ENCODE assay signal across 14 mouse cellular contexts in genomic region chr16:91475753-91476152, GRCm38 (mm10). TPM values are rescaled to one million over a fixed set of nuclear protein-coding genes. Genes with fewer than 3 reads are reported as not detected.
DNase-seq lines count a peak whose midpoint lies in the region; ATAC-seq and TF ChIP-seq lines count a peak whose summit lies in the region.
"Had no signal": no experiment of that assay in that cellular context is flagged by ENCODE, and none has a peak within 500 bp of the region (broad histone marks: within the 10 kb centered on the region; RNA-seq: fewer than 3 reads in every experiment).

No protein-coding gene starts in this region.

- in situ Hi-C loops in CH12.LX (cut with MboI; ENCODE audit: low pct_ligation_motif_present, low pct_unique_long_range_greater_than_20kb, low sequenced_read_pairs) = no loop called here

- no peak overlapping the region for H3K4me2 ChIP-seq in heart, embryonic 16.5 days (ENCODE audit: low read depth, low read length)
- peak overlapping the region; percentile 41 for H3K4me2 ChIP-seq in CH12.LX (ENCODE audit: insufficient read depth, low read depth, poor library complexity, severe bottlenecking)
- H3K4me2 ChIP-seq in forebrain, embryonic 15.5 days (replicated peaks) = no peak overlapping the region
- H3K4me2 ChIP-seq in heart, embryonic 11.5 days = no peak overlapping the region
- H3K4me2 ChIP-seq: hindbrain, embryonic 13.5 days; liver, embryonic 15.5 days; midbrain, embryonic 12.5 days; neural tube, embryonic 15.5 days had no signal

- 0 out of 2 replicates have a peak, but pooled peaks have one; percentile 37 for ATAC-seq in heart, embryonic 16.5 days (replicated peaks; ENCODE audit: extremely low read depth, insufficient read depth, low FRiP score)
- peak; percentile 69 for ATAC-seq in granulocyte monocyte progenitor cell, adult 5-6 weeks (replicated peaks; ENCODE audit: poor library complexity, severe bottlenecking)
- peak; percentile 53; the same call in 1 of the 2 replicates for ATAC-seq in neutrophil, adult 5-6 weeks (ENCODE audit: extremely low read depth, insufficient number of reproducible peaks, low FRiP score, poor library complexity, severe bottlenecking)
- no peak for ATAC-seq in forebrain, embryonic 15.5 days (replicated peaks)
- no peak for ATAC-seq in heart, embryonic 11.5 days (replicated peaks; ENCODE audit: insufficient number of reproducible peaks, low FRiP score, low TSS enrichment)

- H3K9ac ChIP-seq in heart, embryonic 16.5 days (ENCODE audit: low read length) = no peak overlapping the region
- no peak overlapping the region for H3K9ac ChIP-seq in heart, adult 2 months (ENCODE audit: low read depth, low read length)
- H3K9ac ChIP-seq in CH12.LX (ENCODE audit: insufficient read depth, low read depth) = no peak overlapping the region
- no peak overlapping the region for H3K9ac ChIP-seq in forebrain, embryonic 15.5 days (replicated peaks)
- H3K9ac ChIP-seq in heart, embryonic 11.5 days (ENCODE audit: low read depth, low read length) = no peak overlapping the region
- H3K9ac ChIP-seq: hindbrain, embryonic 13.5 days; liver, embryonic 15.5 days; midbrain, embryonic 12.5 days; neural tube, embryonic 15.5 days had no signal

- TF ChIP-seq EP300 in heart, adult 2 months (IDR thresholded peaks at IDR 0.05; ENCODE audit: insufficient read depth, low read depth, low read length) = no peak
- 0 out of 2 replicates have a peak, but pooled peaks have one; percentile 66 for TF ChIP-seq EP300 in CH12.LX (IDR thresholded peaks at IDR 0.05; ENCODE audit: low read length)

- TF ChIP-seq RAD21 in CH12.LX (IDR thresholded peaks at IDR 0.05; ENCODE audit: low read depth, low read length) = no peak; the same call in 1 of the 2 replicates

- H3K9me3 ChIP-seq in heart, embryonic 16.5 days (replicated peaks; ENCODE audit: control insufficient read depth, low read length) = no peaks in the 10 kb centered on the region
- H3K9me3 ChIP-seq in CH12.LX (replicated peaks; ENCODE audit: low read length) = peaks cover 2% of the 10 kb centered on the region
- no peaks in the 10 kb centered on the region for H3K9me3 ChIP-seq in forebrain, embryonic 15.5 days
- no peaks in the 10 kb centered on the region for H3K9me3 ChIP-seq in heart, embryonic 11.5 days (replicated peaks; ENCODE audit: control insufficient read depth, low read length)
- H3K9me3 ChIP-seq: heart, embryonic 10.5 days; hindbrain, embryonic 13.5 days; liver, embryonic 15.5 days; midbrain, embryonic 12.5 days; neural tube, embryonic 15.5 days had no signal

- TF ChIP-seq POLR2A in heart, adult 2 months (IDR thresholded peaks at IDR 0.05; ENCODE audit: insufficient read depth, low read depth, low read length) = no peak
- TF ChIP-seq POLR2A in CH12.LX (IDR thresholded peaks at IDR 0.05; ENCODE audit: low read depth, low read length) = no peak

- H3K4me1 ChIP-seq in heart, embryonic 16.5 days (ENCODE audit: control insufficient read depth, insufficient read depth, low read length) = no peaks in the 10 kb centered on the region
- no peaks in the 10 kb centered on the region; the same call in 1 of the 2 replicates for H3K4me1 ChIP-seq in heart, adult 2 months (ENCODE audit: control insufficient read depth, insufficient read depth, low read length)
- peaks cover 19 to 64% of the 10 kb centered on the region in 2 experiments for H3K4me1 ChIP-seq in CH12.LX (ENCODE audit: control insufficient read depth in 1 of 2, insufficient read depth in 2 of 2)
- H3K4me1 ChIP-seq in forebrain, embryonic 15.5 days = no peaks in the 10 kb centered on the region
- H3K4me1 ChIP-seq in heart, embryonic 11.5 days (ENCODE audit: control insufficient read depth, insufficient read depth, low read length) = no peaks in the 10 kb centered on the region
- H3K4me1 ChIP-seq: heart, embryonic 10.5 days; hindbrain, embryonic 13.5 days; midbrain, embryonic 12.5 days; neural tube, embryonic 15.5 days had no signal

- intact Hi-C loops in heart, adult 2 months (cut with DNase I) = no loop called here

- H3K27ac ChIP-seq in heart, embryonic 16.5 days (ENCODE audit: low read length) = no peak overlapping the region
- H3K27ac ChIP-seq in heart, adult 2 months = no peak overlapping the region
- no peak overlapping the region for H3K27ac ChIP-seq in CH12.LX (ENCODE audit: insufficient read depth, low read depth)
- H3K27ac ChIP-seq in forebrain, embryonic 15.5 days (replicated peaks) = no peak overlapping the region
- H3K27ac ChIP-seq in heart, embryonic 11.5 days (ENCODE audit: low read depth, low read length) = no peak overlapping the region
- H3K27ac ChIP-seq: heart, embryonic 10.5 days; hindbrain, embryonic 13.5 days; liver, embryonic 15.5 days; midbrain, embryonic 12.5 days; neural tube, embryonic 15.5 days had no signal

- no peaks in the 10 kb centered on the region for H3K79me2 ChIP-seq in heart, adult 2 months (replicated peaks; ENCODE audit: control insufficient read depth, insufficient read depth, low read length)
- H3K79me2 ChIP-seq in CH12.LX (replicated peaks; ENCODE audit: control insufficient read depth, extremely low read depth, insufficient read depth, poor library complexity, severe bottlenecking) = no peaks in the 10 kb centered on the region

- H3K36me3 ChIP-seq in heart, embryonic 16.5 days (ENCODE audit: control insufficient read depth, insufficient read depth) = no peaks in the 10 kb centered on the region
- H3K36me3 ChIP-seq in heart, adult 2 months (ENCODE audit: control insufficient read depth, insufficient read depth, low read length) = no peaks in the 10 kb centered on the region
- no peaks in the 10 kb centered on the region for H3K36me3 ChIP-seq in CH12.LX (replicated peaks in 1 of 2; ENCODE audit: control insufficient read depth in 1 of 2, insufficient read depth in 1 of 2, low read length in 1 of 2)
- H3K36me3 ChIP-seq in forebrain, embryonic 15.5 days = no peaks in the 10 kb centered on the region
- H3K36me3 ChIP-seq in heart, embryonic 11.5 days (ENCODE audit: control insufficient read depth, insufficient read depth, low read length) = no peaks in the 10 kb centered on the region
- H3K36me3 ChIP-seq: heart, embryonic 10.5 days; hindbrain, embryonic 13.5 days; midbrain, embryonic 12.5 days; neural tube, embryonic 15.5 days had no signal

- TF ChIP-seq CTCF in heart, adult 2 months (IDR thresholded peaks at IDR 0.05) = no peak
- no peak for TF ChIP-seq CTCF in CH12.LX (conservative IDR thresholded peaks at IDR 0.05 in 1 of 2, IDR thresholded peaks at IDR 0.05 in 1 of 2; ENCODE audit: low read depth in 2 of 2, low read length in 2 of 2)

- dilution Hi-C loops in CH12.LX (cut with MboI; ENCODE audit: extremely low pct_ligation_motif_present, extremely low pct_unique_long_range_greater_than_20kb, low sequenced_read_pairs) = no loop called here

- no peaks in the 10 kb centered on the region for H3K27me3 ChIP-seq in heart, embryonic 16.5 days (ENCODE audit: control insufficient read depth, insufficient read depth, low read length)
- H3K27me3 ChIP-seq in heart, adult 2 months (ENCODE audit: control insufficient read depth, insufficient read depth, low read length) = no peaks in the 10 kb centered on the region
- H3K27me3 ChIP-seq in CH12.LX (replicated peaks) = no peaks in the 10 kb centered on the region
- no peaks in the 10 kb centered on the region for H3K27me3 ChIP-seq in forebrain, embryonic 15.5 days
- no peaks in the 10 kb centered on the region for H3K27me3 ChIP-seq in heart, embryonic 11.5 days (ENCODE audit: control insufficient read depth, insufficient read depth, low read length)
- H3K27me3 ChIP-seq: hindbrain, embryonic 13.5 days; liver, embryonic 15.5 days; midbrain, embryonic 12.5 days; neural tube, embryonic 15.5 days had no signal

- DNase-seq in heart, adult 2 months = no peak
- peak; percentile 75 for DNase-seq in CH12.LX (ENCODE audit: extremely low read depth)
- DNase-seq in adrenal gland, postnatal 10 days = no peak
- DNase-seq: kidney, postnatal 25 days had no signal

- no peak overlapping the region for H3K4me3 ChIP-seq in heart, embryonic 16.5 days (ENCODE audit: low read length)
- no peak overlapping the region for H3K4me3 ChIP-seq in heart, adult 2 months
- H3K4me3 ChIP-seq in CH12.LX (replicated peaks in 1 of 3; ENCODE audit: low read depth in 2 of 3, low read length in 2 of 3, poor library complexity in 1 of 3) = no peak overlapping the region
- H3K4me3 ChIP-seq in forebrain, embryonic 15.5 days = no peak overlapping the region
- no peak overlapping the region for H3K4me3 ChIP-seq in heart, embryonic 11.5 days (ENCODE audit: low read depth, low read length)
- H3K4me3 ChIP-seq: heart, embryonic 10.5 days; hindbrain, embryonic 13.5 days; liver, embryonic 15.5 days; midbrain, embryonic 12.5 days; neural tube, embryonic 15.5 days had no signal

- WGBS in heart, embryonic 16.5 days = 42% methylated on average over 7 of the region's 7 CpGs
- 50% methylated on average over 7 of the region's 7 CpGs for WGBS in heart, adult 2 months
- WGBS in forebrain, embryonic 15.5 days = 64% methylated on average over 7 of the region's 7 CpGs
- 44% methylated on average over 7 of the region's 7 CpGs for WGBS in heart, embryonic 11.5 days (ENCODE audit: insufficient replicate concordance)

TF ChIP-seq in CH12.LX, 34 proteins besides CTCF, POLR2A, EP300 and RAD21 (continues in another document):
- TF ChIP-seq CHD2 (IDR thresholded peaks at IDR 0.05; ENCODE audit: low read length) (no peak), TBP (conservative IDR thresholded peaks at IDR 0.05; ENCODE audit: low read depth, low read length) (no peak), ETS1 (conservative IDR thresholded peaks at IDR 0.05; ENCODE audit: low read depth, low read length) (peak; percentile 73), SIN3A (IDR thresholded peaks at IDR 0.05; ENCODE audit: low read length) (peak; percentile 23; the same call in 1 of the 2 replicates), ZNF384 (IDR thresholded peaks at IDR 0.05; ENCODE audit: low read depth, low read length) (no peak), MAZ (IDR thresholded peaks at IDR 0.05; ENCODE audit: low read depth, low read length) (no peak), UBTF (IDR thresholded peaks at IDR 0.05; ENCODE audit: low read depth, low read length) (no peak), NRF1 (IDR thresholded peaks at IDR 0.05; ENCODE audit: low read depth, low read length) (no peak)

RNA-seq across cellular contexts. Expression of gene Ifnar1, which starts 9.3 kb away (rescaled TPM):
- polyA plus RNA-seq in heart, embryonic 16.5 days (2015; fragmentation: Nextera tagmentation; extraction: Ambion mirVana) = 40.9 and 41.1 TPM in 2 replicates
- total RNA-seq in heart, adult 2 months (2021) = 10 to 100 TPM; 23.6 to 24.0 TPM
- 12.5 and 20.2 TPM in 2 replicates for polyA plus RNA-seq in heart, adult 2 months (2012; rRNA removed)
- total RNA-seq in CH12.LX (2012; rRNA removed) (32.1 and 32.8 TPM in 2 replicates), CH12.LX (2014; rRNA removed) (34.9 and 40.3 TPM in 2 replicates)
- 40.1 and 49.4 TPM in 2 replicates for polyA plus RNA-seq in CH12.LX (2012; ENCODE audit: insufficient read length, low read depth)
- 32.3 and 42.5 TPM in 2 replicates for total RNA-seq in granulocyte monocyte progenitor cell, adult 5-6 weeks (2014; fragmentation: Nextera tagmentation)
- total RNA-seq in granulocyte monocyte progenitor cell, adult 5-6 weeks (2017) = 33.3 and 35.6 TPM in 2 replicates
- 159 and 168 TPM in 2 replicates for total RNA-seq in neutrophil, adult 5-6 weeks (2017)
- 52.6 and 54.8 TPM in 2 replicates for polyA plus RNA-seq in forebrain, embryonic 15.5 days (2015; fragmentation: Nextera tagmentation; extraction: Ambion mirVana)
- polyA plus RNA-seq in heart, embryonic 11.5 days (2014; fragmentation: Nextera tagmentation; extraction: Ambion mirVana) = 37.1 and 38.6 TPM in 2 replicates
- 10 to 100 TPM; 71.2 to 85.3 TPM for total RNA-seq in adrenal gland, postnatal 10 days (2021)

Comparison
In these comparisons a context has a peak if more than half of its experiments do, and no peak if none do; other contexts are left out.
1. ATAC-seq: peak in heart, embryonic 16.5 days (single experiment), granulocyte monocyte progenitor cell, adult 5-6 weeks (single experiment) and neutrophil, adult 5-6 weeks (single experiment); none in forebrain, embryonic 15.5 days (single experiment) and heart, embryonic 11.5 days (single experiment).